Mouse (Mus musculus): Measurements from ENCODE around the gene B3galt6. TPM values are rescaled to one million over a fixed set of nuclear protein-coding genes. Genes with fewer than 3 reads are reported as not detected.

Gene B3galt6
- polyA plus RNA-seq, 1 experiment from 2014 or later = 14.5 TPM

DNA sequence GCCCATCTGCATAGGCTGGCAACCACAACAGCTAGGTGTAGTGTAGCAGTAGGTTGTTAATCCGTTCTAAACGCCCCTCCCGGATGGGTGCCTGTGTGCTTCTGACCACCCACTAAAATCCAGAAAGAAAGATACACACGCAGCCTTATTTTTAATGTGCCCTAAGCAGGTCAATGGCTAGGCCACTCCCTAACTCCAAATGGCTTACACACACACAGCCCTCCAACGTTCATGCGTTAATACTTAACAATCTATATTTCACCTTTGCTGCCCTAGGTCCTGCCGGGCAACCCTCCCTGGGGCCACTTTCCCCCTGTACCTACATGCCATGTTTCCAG lies 38.8 kb upstream of the B3galt6 start:
- Histone ChIP-seq H3K9me3 (replicated peaks; ENCODE audit: low read length) (no peaks in the 10 kb centered on the region), H3K4me1 (replicated peaks; ENCODE audit: insufficient read depth, low read length) (peaks cover 18% of the 10 kb centered on the region), H3K9ac (ENCODE audit: low read depth, low read length) (peak overlapping the region; percentile 53), H3K27ac (peak overlapping the region; percentile 92), H3K27me3 (ENCODE audit: insufficient read depth, low read length) (no peaks in the 10 kb centered on the region), H3K4me3 (replicated peaks; ENCODE audit: low read depth, low read length) (peak overlapping the region; percentile 47), H3K36me3 (ENCODE audit: insufficient read depth, low read length) (0 out of 2 replicates have a peak, but pooled peaks cover 3% of the 10 kb centered on the region), H3K4me2 (ENCODE audit: low read length) (peak overlapping the region; percentile 60)
- DNase-seq (ENCODE audit: low spot score) = no peak
- peak; percentile 6; the same call in 1 of the 2 replicates for ATAC-seq (replicated peaks; ENCODE audit: low FRiP score, low read depth)
- 6% methylated on average over 7 of the region's 7 CpGs for WGBS
- TF ChIP-seq CTCF (IDR thresholded peaks at IDR 0.05; ENCODE audit: low read depth) = no peak

DNA sequence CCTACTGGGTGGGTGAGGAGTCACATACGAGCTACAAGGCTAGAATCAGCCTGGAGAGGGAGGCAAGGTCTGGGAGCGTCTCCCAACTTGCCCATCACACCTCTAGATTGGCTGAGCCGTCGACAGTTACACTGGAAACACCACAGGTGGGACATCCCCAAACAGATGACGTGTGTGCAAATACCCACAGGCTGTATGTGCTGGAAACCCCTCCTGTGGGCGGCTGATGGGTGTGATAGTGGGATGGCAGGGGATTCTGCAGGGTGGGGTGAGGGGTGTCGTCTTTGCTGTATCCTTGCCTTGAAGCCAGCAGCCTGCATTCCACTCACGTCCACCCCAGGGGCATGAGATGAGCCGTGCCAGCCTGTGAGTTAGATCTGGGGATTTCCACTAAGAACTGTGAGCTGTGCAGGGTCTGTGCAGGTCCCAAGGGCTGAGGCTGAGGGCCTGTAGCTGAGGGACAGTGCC lies 38.2 kb upstream of the B3galt6 start:
- 55% methylated on average over 9 of the region's 9 CpGs for WGBS
- H3K9ac ChIP-seq (ENCODE audit: low read depth, low read length) = peak overlapping the region; percentile 53
- peak overlapping the region; percentile 47 for H3K4me3 ChIP-seq (replicated peaks; ENCODE audit: low read depth, low read length)
- ATAC-seq (replicated peaks; ENCODE audit: low FRiP score, low read depth) = no peak
- H3K27me3 ChIP-seq (ENCODE audit: insufficient read depth, low read length) = no peaks in the 10 kb centered on the region
- no peaks in the 10 kb centered on the region for H3K9me3 ChIP-seq (replicated peaks; ENCODE audit: low read length)
- H3K27ac ChIP-seq = peak overlapping the region; percentile 92; the same call in 1 of the 2 replicates
- TF ChIP-seq CTCF (IDR thresholded peaks at IDR 0.05; ENCODE audit: low read depth) = peak; percentile 25; the same call in 1 of the 2 replicates
- H3K4me1 ChIP-seq (replicated peaks; ENCODE audit: insufficient read depth, low read length) = peaks cover 23% of the 10 kb centered on the region
- no peak for DNase-seq (ENCODE audit: low spot score)
- peak overlapping the region; percentile 60 for H3K4me2 ChIP-seq (ENCODE audit: low read length)
- 0 out of 2 replicates have a peak, but pooled peaks cover 3% of the 10 kb centered on the region for H3K36me3 ChIP-seq (ENCODE audit: insufficient read depth, low read length)

DNA sequence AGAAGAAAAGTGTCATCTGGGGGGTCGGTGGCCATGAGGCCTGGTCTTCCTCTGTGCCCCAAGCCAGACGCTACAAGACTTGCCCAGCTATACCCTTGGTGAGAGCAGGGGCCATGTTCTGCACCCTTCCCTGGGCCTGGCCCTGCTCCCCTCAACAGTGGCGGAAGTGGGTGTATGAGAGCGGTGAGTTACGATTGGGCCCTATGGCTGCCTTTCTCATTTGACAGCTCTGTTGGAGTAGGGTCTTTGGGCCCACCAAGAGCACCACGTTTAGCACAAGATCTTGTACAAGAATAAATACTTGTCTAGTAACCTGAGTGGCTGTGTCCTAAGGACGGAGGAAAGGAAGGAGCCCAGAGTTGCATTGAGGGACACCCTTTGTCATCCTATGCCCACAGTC lies 36.1 kb upstream of the B3galt6 start:
- WGBS = 87% methylated on average over 7 of the region's 7 CpGs

GRCm38 (mm10) chr4:156026013-156026412 lies 33.6 kb upstream of the B3galt6 start, which contains the start of gene Tnfrsf18:
Tnfrsf18 (plus strand) TSS chr4:156026164.
- WGBS = 37% methylated on average over 4 of the region's 4 CpGs
- DNase-seq (ENCODE audit: low spot score) = peak; percentile 40
- Histone ChIP-seq H3K9ac (ENCODE audit: low read depth, low read length) (0 out of 2 replicates have a peak within 1 kb of the TSS, but pooled peaks have one; percentile 27), H3K36me3 (ENCODE audit: insufficient read depth, low read length) (0 out of 2 replicates have a peak, but pooled peaks cover 3% of the 10 kb centered on the region), H3K27me3 (ENCODE audit: insufficient read depth, low read length) (no peaks in the 10 kb centered on the region), H3K4me1 (replicated peaks; ENCODE audit: insufficient read depth, low read length) (peaks cover 14% of the 10 kb centered on the region), H3K27ac (no peak within 1 kb of the TSS), H3K4me2 (ENCODE audit: low read length) (0 out of 2 replicates have a peak within 1 kb of the TSS, but pooled peaks have one; percentile 10), H3K4me3 (replicated peaks; ENCODE audit: low read depth, low read length) (no peak within 1 kb of the TSS), H3K9me3 (replicated peaks; ENCODE audit: low read length) (no peaks in the 10 kb centered on the region)
- 0 out of 2 replicates have a peak, but pooled peaks have one; percentile 14 for ATAC-seq (replicated peaks; ENCODE audit: low FRiP score, low read depth)
- peak; percentile 51 for TF ChIP-seq CTCF (IDR thresholded peaks at IDR 0.05; ENCODE audit: low read depth)

More for the DNA sequence above, 36.1 kb upstream of the B3galt6 start:
- Histone ChIP-seq H3K9me3 (replicated peaks; ENCODE audit: low read length) (no peaks in the 10 kb centered on the region), H3K36me3 (ENCODE audit: insufficient read depth, low read length) (0 out of 2 replicates have a peak, but pooled peaks cover 3% of the 10 kb centered on the region), H3K9ac (ENCODE audit: low read depth, low read length) (no peak overlapping the region), H3K27me3 (ENCODE audit: insufficient read depth, low read length) (no peaks in the 10 kb centered on the region), H3K4me2 (ENCODE audit: low read length) (no peak overlapping the region), H3K4me1 (replicated peaks; ENCODE audit: insufficient read depth, low read length) (peaks cover 24% of the 10 kb centered on the region), H3K27ac (no peak overlapping the region), H3K4me3 (replicated peaks; ENCODE audit: low read depth, low read length) (no peak overlapping the region)
- ATAC-seq (replicated peaks; ENCODE audit: low FRiP score, low read depth) (no peak), DNase-seq (ENCODE audit: low spot score) (no peak)
- no peak for TF ChIP-seq CTCF (IDR thresholded peaks at IDR 0.05; ENCODE audit: low read depth)

GRCm38 (mm10) chr4:156024184-156024583 lies 31.7 kb upstream of the B3galt6 start:
- no peak for TF ChIP-seq CTCF (IDR thresholded peaks at IDR 0.05; ENCODE audit: low read depth)
- ATAC-seq (replicated peaks; ENCODE audit: low FRiP score, low read depth) (no peak), DNase-seq (ENCODE audit: low spot score) (no peak)
- 90% methylated on average over 7 of the region's 7 CpGs for WGBS
- Histone ChIP-seq H3K4me2 (ENCODE audit: low read length) (no peak overlapping the region), H3K27ac (no peak overlapping the region), H3K36me3 (ENCODE audit: insufficient read depth, low read length) (0 out of 2 replicates have a peak, but pooled peaks cover 3% of the 10 kb centered on the region), H3K4me3 (replicated peaks; ENCODE audit: low read depth, low read length) (no peak overlapping the region), H3K9me3 (replicated peaks; ENCODE audit: low read length) (no peaks in the 10 kb centered on the region), H3K27me3 (ENCODE audit: insufficient read depth, low read length) (no peaks in the 10 kb centered on the region), H3K4me1 (replicated peaks; ENCODE audit: insufficient read depth, low read length) (peaks cover 7% of the 10 kb centered on the region; the same call in 1 of the 2 replicates), H3K9ac (ENCODE audit: low read depth, low read length) (no peak overlapping the region)

- no peak overlapping the region for H3K27ac ChIP-seq
- ATAC-seq (replicated peaks; ENCODE audit: low FRiP score, low read depth) = no peak
- TF ChIP-seq CTCF (IDR thresholded peaks at IDR 0.05; ENCODE audit: low read depth) = no peak
- H3K4me2 ChIP-seq (ENCODE audit: low read length) = no peak overlapping the region
- peaks cover 7% of the 10 kb centered on the region; the same call in 1 of the 2 replicates for H3K4me1 ChIP-seq (replicated peaks; ENCODE audit: insufficient read depth, low read length)
- H3K9ac ChIP-seq (ENCODE audit: low read depth, low read length) = no peak overlapping the region
- DNase-seq (ENCODE audit: low spot score) = no peak
- 0 out of 2 replicates have a peak, but pooled peaks cover 3% of the 10 kb centered on the region for H3K36me3 ChIP-seq (ENCODE audit: insufficient read depth, low read length)
- H3K27me3 ChIP-seq (ENCODE audit: insufficient read depth, low read length) = no peaks in the 10 kb centered on the region
- no peaks in the 10 kb centered on the region for H3K9me3 ChIP-seq (replicated peaks; ENCODE audit: low read length)
- 81% methylated on average over 9 of the region's 9 CpGs for WGBS
- H3K4me3 ChIP-seq (replicated peaks; ENCODE audit: low read depth, low read length) = no peak overlapping the region
Observed at GRCm38 (mm10) chr4:156023520-156023919, 31.1 kb upstream of the B3galt6 start.
